Mouse (Mus musculus) adrenal gland, postnatal 0 days (tissue): Measurements from ENCODE around the gene Olfr319. TPM values are rescaled to one million over a fixed set of nuclear protein-coding genes. Genes with fewer than 3 reads are reported as not detected.

Experiments
- polyA plus RNA-seq: library from polyadenylated mRNA; unstranded; fragments of >200 nt; fragmentation: Nextera tagmentation; extraction: Ambion mirVana; gene quantifications from 2 replicates; pipeline ENCODE4 v1.2.1, GENCODE M21; 2015

Olfr319 gene
- not detected in 2 replicates for polyA plus RNA-seq

GRCm38 (mm10) chr11:58698862-58699261 is at the start of gene Olfr319:
Gene Olfr319 (plus strand): TSS chr11:58699162.

GRCm38 (mm10) chr11:58658596-58658995 is 40.4 kb upstream of the Olfr319 start, which contains the start of gene Olfr322:
Gene Olfr322 (plus strand): TSS chr11:58658782.

GRCm38 (mm10) chr11:58680799-58681198 is 18.2 kb upstream of the Olfr319 start, which contains the start of gene Olfr320:
Gene Olfr320 (plus strand): TSS chr11:58681099.

GRCm38 (mm10) chr11:58723914-58724313 is 25.0 kb downstream of the Olfr319 start, which contains the start of gene Olfr318:
Gene Olfr318 (minus strand): TSS chr11:58724014.

GRCm38 (mm10) chr11:58738792-58739262 is 39.9 kb downstream of the Olfr319 start, which contains the start of gene Olfr317:
Gene Olfr317 (minus strand): TSS chr11:58739212.

GRCm38 (mm10) chr11:58752434-58752833 is 53.5 kb downstream of the Olfr319 start, which contains the start of gene Olfr316:
Gene Olfr316 (plus strand): TSS chr11:58752734.

Other genes starting within 250 kb of the Olfr319 start
- gene Lypd9, start 246.2 kb upstream of the Olfr319 start, polyA plus RNA-seq = not detected in 2 replicates
- gene Olfr30, start 236.9 kb upstream of the Olfr319 start, polyA plus RNA-seq = not detected in 2 replicates
- not detected in 2 replicates for gene Olfr332, start 206.6 kb upstream of the Olfr319 start, polyA plus RNA-seq
- gene Olfr331, start 196.6 kb upstream of the Olfr319 start, polyA plus RNA-seq = not detected in 2 replicates
- gene Olfr330, start 164.3 kb upstream of the Olfr319 start, polyA plus RNA-seq = 1.7 and 4.9 TPM in 2 replicates
- 0.28 and 2.0 TPM in 2 replicates for gene Olfr329-ps, start 152.7 kb upstream of the Olfr319 start, polyA plus RNA-seq
- gene Olfr328, start 143.5 kb upstream of the Olfr319 start, polyA plus RNA-seq = 0.24 and 0.77 TPM in 2 replicates
- gene Olfr224, start 128.6 kb upstream of the Olfr319 start, polyA plus RNA-seq = 0.25 TPM in 1 of 2 replicates, not detected in the other
- 0.20 TPM in 1 of 2 replicates, not detected in the other for gene Olfr325, start 121.4 kb upstream of the Olfr319 start, polyA plus RNA-seq
- not detected in 2 replicates for gene Olfr324, start 104.0 kb upstream of the Olfr319 start, polyA plus RNA-seq
- 2.0 TPM in 1 of 2 replicates, not detected in the other for gene 2210407C18Rik, start 83.1 kb upstream of the Olfr319 start, polyA plus RNA-seq
- not detected in 2 replicates for gene Olfr323, start 68.7 kb upstream of the Olfr319 start, polyA plus RNA-seq
- 0.20 and 1.0 TPM in 2 replicates for gene Trim58, start 58.7 kb upstream of the Olfr319 start, polyA plus RNA-seq
- not detected in 2 replicates for gene Olfr322, start 40.4 kb upstream of the Olfr319 start, polyA plus RNA-seq
- gene Olfr320, start 18.1 kb upstream of the Olfr319 start, polyA plus RNA-seq = not detected in 2 replicates
- gene Olfr318, start 24.9 kb downstream of the Olfr319 start, polyA plus RNA-seq = not detected in 2 replicates
- gene Olfr317, start 40.0 kb downstream of the Olfr319 start, polyA plus RNA-seq = not detected in 2 replicates
- gene Olfr316, start 53.6 kb downstream of the Olfr319 start, polyA plus RNA-seq = not detected in 2 replicates
- not detected in 2 replicates for gene Olfr315, start 74.0 kb downstream of the Olfr319 start, polyA plus RNA-seq
- not detected in 2 replicates for gene Olfr314, start 83.8 kb downstream of the Olfr319 start, polyA plus RNA-seq
- gene Fam183b, start 102.8 kb downstream of the Olfr319 start, polyA plus RNA-seq = 20.7 and 23.2 TPM in 2 replicates
- gene Olfr313, start 115.8 kb downstream of the Olfr319 start, polyA plus RNA-seq = not detected in 2 replicates
- gene Olfr312, start 130.1 kb downstream of the Olfr319 start, polyA plus RNA-seq = not detected in 2 replicates
- gene Olfr311, start 140.1 kb downstream of the Olfr319 start, polyA plus RNA-seq = not detected in 2 replicates
- 4.3 and 5.0 TPM in 2 replicates for gene Gm12258, start 148.0 kb downstream of the Olfr319 start, polyA plus RNA-seq
- gene 2810021J22Rik, start 168.1 kb downstream of the Olfr319 start, polyA plus RNA-seq = 4.5 and 5.1 TPM in 2 replicates
- 4.0 and 4.4 TPM in 2 replicates for gene Zfp39, start 205.1 kb downstream of the Olfr319 start, polyA plus RNA-seq
- 0.63 TPM in 1 of 2 replicates, not detected in the other for gene Btnl10, start 218.7 kb downstream of the Olfr319 start, polyA plus RNA-seq
- gene Rnf187, start 239.8 kb downstream of the Olfr319 start, polyA plus RNA-seq = 206 and 211 TPM in 2 replicates
- 41.7 and 56.5 TPM in 2 replicates for gene Hist3h2ba, start 249.8 kb downstream of the Olfr319 start, polyA plus RNA-seq